Mouse (Mus musculus) adrenal gland, adult 18-20 months (tissue): ENCODE results near the gene Scn8a. TPM values are rescaled to one million over a fixed set of nuclear protein-coding genes. Genes with fewer than 3 reads are reported as not detected.

Source experiments
- DNase-seq, 2 experiments: peaks; one replicate each; pipeline ENCODE4 v3.0.0; 2021 to 2022; ENCODE audit warnings: low spot score in 2 of 2
- total RNA-seq, 2 experiments: library from RNA; stranded (reverse); gene quantifications; 1 replicate in 1 of 2; 2 replicates in 1 of 2; pipeline ENCODE4 v1.2.3; 2021

The Scn8a gene
- total RNA-seq, 2 experiments from 2014 or later, result 2.8 to 3.6 TPM

DNA sequence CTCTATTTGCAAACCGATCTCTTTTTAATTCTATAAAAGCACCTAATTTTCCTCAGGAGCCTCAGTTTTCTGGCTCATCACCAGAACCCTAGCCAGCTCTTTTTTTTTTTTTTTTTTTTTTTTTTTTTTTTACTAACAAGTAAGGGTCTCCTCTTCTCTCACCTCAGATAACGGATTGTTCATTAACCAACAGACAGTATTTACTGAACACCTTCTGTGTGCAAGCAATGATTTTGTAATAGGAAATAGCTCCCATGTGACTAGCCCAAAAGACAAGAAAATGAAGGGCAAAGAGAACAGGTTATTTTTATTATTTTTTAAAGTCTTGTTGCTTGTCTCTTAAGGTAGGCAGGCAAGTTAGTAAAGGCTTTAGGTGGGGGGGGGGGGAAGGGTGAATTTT lies 82.6 kb downstream of the Scn8a start:
- DNase-seq, result no peak

DNA sequence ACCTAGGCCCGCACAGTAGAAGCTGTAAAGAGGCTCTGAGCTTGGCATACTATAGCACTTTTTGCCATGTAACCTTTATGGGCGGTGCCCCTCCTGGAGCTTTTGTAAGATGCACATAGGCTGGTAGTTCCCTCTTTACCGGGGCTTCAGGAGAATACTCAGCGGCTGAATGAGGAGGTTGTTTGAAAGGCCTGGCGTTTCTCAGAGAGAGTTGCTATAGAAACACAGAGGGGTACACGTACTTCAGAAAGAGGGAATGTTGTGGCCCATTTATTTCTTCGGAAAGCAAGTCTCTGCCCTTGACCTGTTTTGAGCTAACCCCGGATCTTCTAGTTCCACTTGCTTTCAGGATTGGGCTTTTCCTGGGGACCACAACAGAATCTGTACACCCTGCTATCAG lies 83.2 kb downstream of the Scn8a start:
- no peak for DNase-seq

DNA sequence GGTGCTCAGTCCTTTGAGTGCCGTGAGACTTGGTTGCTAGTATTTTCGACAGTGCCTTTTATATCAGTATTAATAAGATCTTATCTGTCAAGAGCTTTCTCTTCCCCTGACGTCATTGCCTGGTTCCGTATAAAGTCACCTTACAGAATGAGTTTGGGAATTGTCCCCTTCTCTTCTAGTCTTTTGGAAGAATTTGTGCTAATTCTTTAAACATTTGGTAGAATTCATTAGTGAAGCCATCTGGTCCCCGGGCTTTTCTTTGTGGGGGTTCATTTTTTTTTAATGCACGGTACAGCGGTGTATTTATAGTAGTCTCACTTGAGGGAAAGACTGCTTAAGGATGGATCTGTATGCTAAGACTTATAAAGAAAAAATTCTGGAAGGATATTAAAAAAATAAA lies 84.3 kb downstream of the Scn8a start:
- no peak for DNase-seq

DNA sequence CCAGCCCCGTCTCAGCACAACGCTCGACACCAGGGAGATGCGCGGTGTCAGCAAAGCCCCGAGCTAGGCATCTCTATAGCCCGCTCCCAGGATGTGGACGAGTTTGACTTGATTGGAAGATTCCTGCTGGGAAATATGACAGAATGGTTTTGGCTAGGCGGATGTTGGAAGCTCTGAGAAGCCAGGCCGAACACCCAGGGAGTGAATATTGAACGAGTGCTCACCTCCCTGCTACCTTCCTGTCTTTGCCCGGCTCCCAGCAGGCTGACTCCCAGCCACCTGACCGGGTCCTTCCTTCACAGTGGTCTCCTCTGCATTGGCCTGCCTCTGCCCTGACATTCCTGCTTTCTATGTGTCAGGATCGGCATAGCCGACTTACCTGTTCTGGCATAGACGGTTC lies 85.1 kb downstream of the Scn8a start:
- no peak for DNase-seq

DNA sequence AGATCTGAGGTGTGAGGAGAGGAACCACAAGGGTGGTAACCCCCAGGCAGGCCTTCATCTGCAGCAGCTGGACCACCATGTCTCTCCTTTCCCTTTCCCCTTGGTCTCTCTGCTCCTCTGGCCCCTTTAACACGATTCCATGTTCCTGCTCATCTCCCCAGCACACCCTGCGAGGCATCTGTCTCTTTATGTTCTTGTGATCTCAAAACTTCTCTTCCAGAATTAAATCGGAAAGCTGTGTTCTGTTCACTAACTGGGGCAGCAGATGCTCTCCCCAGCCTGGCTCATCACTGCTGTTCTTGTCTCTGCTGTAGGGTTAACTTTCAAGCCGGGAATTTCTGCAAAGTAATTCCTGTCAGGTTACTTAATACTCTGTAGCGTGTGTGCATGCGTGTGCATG lies 91.3 kb downstream of the Scn8a start:
- DNase-seq, result no peak

DNA sequence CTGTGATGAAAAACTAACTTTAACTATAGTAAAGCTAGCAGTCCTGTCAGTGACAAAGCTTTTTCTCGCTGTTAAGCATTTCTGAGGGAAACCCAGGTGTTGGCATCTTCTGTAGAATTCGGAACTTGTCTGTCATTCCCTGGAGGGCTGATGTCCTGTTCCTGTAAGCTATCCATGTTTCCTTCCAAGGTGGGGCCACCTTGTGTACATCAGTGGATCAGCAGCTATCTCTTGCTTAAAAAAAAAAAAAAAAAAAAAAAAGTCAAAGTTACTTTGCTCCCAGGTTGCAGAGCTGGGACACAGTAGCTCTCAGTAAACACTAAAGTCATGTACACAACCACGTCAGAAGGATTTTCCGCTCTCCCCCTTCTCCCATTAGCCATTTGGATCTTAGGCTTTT lies 91.9 kb downstream of the Scn8a start:
- no peak for DNase-seq

DNA sequence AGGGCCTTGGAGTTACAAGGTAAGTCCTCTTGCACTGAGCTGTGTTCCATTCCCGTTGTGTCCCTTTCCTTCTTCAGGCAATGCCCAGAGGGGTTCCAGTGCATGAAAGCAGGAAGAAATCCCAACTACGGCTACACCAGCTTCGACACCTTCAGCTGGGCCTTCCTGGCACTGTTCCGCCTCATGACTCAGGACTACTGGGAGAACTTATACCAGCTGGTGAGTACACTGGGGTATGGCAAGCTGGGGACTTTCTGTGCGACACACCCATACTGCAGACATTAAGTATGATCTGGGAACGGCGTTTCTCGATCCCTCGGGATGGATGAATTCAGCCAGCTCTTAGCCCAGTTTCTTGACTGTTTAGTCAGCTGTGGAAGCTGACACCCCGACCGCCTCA lies 101.8 kb downstream of the Scn8a start:
- DNase-seq, result no peak

DNA sequence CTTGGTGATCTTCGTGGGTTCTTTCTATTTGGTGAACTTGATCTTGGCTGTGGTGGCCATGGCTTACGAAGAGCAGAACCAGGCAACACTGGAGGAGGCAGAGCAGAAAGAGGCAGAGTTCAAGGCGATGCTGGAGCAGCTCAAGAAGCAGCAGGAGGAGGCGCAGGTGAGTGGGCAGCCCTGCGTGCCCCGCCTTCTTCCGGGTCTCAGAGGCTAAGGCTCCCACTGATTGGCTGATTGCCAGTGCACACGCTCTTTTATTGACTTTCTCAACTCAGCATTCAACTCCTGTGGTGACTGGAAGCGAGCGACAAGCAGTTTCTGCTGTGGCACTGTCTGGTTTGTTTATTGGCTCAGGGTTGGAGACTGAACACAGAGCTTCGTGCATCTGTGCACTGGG lies 103.1 kb downstream of the Scn8a start:
- no peak for DNase-seq

DNA sequence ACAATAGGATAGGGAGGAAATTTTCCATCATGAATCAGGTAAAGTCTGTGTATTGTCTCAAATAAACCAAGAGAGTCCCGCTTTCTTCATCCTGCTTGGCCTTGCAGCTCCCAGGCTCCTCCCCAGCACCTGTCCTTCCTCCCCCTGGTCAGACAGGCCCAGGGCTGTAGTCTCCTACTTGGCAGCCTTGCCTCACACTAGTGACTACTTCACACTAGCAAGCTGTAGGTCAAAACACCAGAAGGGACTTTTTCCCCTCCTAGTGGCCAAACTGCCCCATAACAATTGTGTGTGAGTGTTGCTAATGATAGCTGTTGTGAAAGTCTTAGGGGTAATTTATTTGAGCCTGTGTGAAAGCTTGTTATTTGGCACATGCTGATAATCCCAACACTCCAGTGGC lies 105.0 kb downstream of the Scn8a start:
- DNase-seq, result no peak

DNA sequence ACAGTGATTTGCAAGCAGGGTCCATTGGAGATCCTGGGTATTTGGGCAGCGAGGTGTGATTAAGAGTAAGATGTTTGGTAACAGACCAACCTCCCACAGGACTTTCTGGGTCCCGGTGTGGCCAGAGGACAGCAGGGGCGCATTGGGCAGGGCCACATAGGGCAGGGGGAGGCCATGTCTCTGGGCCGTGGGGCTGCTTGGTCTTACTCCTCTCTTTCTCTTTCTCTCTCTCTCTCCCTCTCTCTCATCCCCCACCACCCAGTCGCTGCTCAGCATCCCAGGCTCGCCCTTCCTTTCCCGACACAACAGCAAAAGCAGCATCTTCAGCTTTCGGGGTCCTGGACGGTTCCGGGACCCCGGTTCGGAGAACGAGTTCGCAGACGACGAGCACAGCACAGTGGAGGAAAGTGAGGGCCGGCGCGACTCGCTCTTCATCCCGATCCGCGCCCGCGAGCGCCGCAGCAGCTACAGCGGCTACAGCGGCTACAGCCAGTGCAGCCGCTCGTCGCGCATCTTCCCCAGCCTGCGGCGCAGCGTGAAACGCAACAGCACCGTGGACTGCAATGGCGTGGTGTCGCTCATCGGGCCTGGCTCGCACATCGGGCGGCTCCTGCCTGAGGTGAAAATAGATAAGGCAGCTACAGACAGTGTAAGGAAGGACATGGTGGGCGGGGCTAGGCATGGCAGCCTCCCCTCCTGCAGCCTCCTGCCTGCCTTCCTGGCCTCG lies 113.9 kb downstream of the Scn8a start:
- peak; percentile 42 to 45 for DNase-seq

DNA sequence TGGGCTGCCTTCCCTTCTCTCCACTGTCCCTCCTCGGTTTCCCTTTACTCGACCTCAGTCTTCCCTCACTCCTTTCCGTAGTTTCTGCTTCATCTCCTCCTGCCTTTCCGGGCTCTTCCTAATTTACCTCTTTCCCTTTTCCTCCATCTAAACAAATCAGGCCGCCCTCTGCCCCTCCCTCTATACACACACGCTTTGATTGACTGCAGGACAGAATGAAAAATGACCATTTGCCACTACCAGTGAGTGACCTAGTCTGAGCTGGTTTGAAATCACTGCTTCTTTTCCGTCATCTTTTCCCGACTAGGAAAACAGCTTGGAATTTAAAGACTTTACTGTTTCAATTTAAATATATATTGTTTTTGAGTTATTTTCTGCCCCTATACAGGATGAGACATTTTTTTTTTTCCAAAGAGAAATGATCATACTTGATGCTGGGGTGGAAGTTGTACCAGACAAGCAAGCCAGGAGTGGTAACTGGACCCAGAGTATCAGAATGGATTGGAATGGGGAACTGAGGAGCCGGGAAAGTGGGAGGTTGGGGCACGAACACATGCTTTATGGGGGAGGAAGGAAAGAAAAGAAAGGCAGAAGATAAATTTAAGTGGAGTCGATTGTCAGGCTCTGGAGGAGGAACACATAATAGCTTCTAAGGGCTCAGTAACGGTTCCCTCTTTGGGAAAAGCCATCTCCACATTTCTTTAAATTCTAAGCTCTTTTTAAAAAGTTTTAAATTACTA lies 114.7 kb downstream of the Scn8a start:
- DNase-seq, result no peak

DNA sequence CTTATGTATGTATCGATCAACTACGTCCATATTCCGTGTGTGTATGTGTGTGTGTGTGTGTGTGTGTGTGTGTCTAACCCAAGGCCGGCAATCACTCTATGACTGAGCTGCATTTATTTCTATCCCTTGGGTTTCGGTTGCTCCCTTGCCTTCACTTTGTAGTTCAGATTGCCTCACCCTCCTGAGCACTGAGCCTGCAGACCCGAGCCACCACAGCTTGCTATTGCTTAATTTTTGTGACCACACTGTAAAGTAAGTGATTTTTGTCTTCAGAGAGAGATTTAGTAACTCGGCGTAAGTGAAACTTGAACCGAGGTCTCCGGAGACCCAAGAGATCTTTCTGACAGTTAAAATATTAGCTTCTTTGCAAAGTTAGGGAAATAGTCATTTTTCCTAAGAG lies 116.8 kb downstream of the Scn8a start:
- DNase-seq, result no peak

DNA sequence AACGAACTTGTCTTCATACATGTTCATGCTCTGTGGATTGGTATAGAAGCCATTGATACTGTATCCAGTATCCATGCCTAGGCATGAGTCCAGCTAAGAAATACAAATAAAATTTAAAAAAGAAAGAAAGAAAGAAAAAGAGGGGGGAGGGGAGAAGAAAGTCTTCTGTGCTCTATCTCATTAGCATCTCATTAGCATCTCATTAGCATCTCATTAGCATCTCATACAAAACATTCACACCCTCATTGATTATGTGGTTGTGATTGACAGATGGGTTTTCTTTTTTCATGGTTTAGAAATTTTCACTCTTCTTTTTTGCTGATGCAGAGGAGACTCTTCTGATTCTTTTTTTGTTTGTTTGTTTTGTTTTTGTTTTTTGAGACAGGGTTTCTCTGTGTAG lies 117.4 kb downstream of the Scn8a start:
- DNase-seq, result no peak

DNA sequence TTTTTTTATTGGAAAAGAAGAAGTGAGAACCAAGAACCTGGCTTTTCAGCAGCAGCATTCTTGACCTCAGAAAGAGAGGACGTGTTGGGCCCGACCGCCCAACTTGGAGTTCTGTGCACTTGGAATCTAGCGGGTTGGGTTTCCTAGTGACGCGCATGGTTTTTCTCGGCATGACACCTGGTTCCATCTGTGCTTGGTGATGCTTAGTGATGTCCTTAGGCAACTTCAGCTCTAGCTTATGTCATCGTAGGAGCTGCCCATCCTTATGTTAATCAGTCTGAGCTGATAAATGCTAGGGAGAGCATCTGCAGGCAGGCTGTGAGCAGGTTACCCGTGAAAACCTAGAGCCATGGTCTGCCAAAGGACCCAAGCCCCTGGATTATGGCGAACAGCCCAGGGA lies 120.6 kb downstream of the Scn8a start:
- DNase-seq, result no peak

DNA sequence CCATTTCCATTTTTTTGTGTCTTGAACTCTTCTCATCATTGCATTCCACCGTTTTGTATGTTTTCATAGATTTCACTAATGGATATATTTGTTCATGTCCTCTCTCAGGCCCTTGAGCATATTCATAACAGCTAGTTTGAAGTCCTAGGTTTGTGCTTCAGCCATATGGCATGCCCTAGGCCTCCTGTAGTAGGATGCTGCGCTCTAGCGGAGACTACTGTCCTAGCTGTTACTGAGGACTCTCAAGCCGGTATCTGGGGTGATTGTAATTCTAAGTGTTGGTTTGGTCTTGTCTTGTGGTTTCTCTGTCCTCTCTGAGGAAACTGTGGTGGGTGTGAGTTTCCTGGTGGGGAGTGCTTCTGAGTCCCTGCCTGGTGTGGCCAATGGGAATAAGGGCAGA lies 127.4 kb downstream of the Scn8a start:
- no peak for DNase-seq

DNA sequence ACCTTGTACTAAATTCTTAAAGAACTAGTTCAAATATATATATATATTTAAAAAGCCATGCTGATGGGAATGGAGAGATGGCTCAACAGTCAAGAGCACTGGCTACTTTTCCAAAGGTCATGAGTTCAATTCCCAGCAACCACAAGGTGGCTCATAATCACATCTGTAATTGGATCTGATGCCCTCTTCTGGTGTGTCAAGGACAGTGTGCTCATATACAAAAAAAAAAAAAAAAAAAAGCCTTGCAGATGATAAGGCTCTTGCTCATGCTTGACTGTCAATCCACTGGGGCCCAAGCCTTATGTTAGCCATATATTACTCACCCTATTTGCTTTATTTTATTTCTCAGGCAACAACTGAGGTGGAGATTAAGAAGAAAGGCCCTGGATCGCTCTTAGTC lies 132.0 kb downstream of the Scn8a start:
- no peak for DNase-seq

DNA sequence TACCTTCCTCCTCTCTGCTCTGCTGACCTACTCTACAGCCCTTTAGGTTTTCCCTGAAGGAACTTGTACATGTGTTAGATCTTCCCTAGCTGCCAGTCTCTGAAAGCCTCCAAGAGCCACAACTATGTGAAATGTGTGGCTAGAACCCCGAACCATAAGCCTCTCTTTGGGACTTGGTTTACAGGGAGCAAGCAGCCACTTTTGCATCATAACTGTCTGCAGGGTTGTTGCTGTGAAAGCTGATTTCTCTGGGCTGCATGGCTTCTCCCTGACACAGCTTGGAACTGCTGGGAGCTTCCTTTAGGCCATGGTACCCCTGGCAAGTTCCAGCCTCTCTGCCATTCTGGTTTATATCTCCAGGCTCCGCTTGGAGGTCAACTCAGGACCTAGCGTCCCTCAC lies 132.8 kb downstream of the Scn8a start:
- no peak for DNase-seq

DNA sequence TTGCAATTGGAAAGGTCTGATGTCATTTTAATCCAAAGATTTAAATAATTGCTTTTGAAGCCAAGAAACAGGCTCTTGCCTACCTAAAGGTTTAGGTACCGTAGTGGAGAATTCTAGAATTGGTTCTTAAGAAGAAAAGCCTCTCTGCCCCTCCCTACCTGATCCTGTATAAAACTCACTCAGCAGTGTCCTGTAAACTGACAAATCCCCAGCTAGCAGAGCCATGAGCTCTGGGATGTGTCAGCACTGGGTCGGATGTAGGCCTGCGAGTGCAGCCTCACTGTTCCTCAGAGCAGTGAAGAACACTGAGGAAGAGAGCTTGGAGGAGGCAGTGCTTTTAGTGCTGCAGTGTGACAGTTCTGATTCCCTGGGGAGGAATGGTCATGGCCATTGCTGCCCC lies 134.9 kb downstream of the Scn8a start:
- no peak for DNase-seq

DNA sequence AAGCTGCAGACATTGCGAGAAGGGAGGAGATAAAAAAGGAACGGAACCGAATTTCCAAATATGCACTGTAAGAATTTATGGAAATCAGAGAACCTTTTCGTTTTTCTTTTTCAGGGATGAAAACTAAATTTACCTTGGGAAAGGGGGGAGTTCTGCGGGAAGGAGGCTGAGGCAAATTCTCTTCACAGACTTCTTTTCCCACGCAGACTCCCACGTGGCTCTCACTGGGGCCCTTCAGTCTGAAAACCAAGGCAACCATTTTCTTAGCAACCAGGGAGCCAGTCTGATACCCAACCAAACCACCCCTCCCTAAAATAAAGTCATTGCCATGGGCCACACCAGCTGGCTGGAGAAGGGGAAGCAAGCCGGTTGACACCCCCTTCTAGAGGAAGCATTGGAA lies 136.1 kb downstream of the Scn8a start:
- no peak for DNase-seq

DNA sequence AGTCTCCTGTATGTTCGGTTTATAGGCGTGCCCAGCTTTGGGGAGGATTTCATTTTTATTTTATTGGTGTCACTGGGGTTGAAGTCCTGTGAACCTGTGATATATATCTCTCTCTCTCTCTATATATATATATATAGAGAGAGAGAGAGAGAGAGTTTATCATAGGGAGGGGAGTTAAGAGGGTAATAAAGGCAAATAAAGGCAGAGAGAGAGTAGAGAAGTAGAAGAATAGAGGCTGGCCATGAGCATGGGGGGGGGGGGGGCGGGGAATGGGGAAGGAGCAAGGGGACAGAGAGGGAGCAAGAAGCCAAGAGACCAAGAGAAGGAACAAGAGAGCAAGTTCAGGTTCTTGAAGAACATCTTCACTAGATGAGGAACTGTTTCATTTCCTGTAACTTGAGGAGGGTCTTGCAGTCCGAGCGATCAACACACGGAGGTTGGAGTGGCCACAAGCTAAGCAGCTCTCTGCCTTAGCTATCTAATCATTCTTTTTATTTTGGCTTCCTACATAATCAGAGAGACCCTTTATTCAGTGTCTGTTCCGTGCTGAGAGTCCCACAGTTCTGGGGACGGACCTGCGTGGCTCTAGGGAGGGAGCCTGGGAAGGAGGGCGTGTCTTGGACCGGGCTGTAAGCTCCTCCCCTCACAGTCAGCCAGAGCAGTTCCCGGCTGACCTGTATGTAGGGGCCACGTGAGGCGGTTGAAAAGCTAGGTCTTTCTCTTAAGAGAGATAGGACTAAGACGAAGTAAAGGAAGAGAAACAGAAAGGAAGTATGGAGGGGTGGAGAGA lies 136.8 kb downstream of the Scn8a start:
- peak; percentile 48 to 49 for DNase-seq

DNA sequence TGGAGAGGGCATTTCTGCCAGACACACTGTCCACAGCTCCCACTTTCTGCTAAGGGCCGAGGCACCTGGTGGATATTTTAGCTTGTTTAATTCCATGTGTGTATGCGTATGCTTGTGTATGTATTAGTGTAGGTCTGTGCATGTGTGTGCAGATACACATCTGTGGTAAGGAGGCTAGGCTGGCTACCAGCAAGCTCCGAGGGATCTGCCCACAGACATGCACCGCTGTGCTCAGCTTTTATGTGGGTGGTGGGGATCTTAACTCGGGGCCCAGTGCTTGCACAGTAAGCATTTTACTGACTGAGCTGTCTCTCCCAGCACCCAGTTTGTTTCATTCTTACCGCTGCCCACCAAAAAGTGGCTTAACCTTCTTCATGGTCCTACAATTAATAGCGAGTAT lies 137.6 kb downstream of the Scn8a start:
- no peak for DNase-seq

DNA sequence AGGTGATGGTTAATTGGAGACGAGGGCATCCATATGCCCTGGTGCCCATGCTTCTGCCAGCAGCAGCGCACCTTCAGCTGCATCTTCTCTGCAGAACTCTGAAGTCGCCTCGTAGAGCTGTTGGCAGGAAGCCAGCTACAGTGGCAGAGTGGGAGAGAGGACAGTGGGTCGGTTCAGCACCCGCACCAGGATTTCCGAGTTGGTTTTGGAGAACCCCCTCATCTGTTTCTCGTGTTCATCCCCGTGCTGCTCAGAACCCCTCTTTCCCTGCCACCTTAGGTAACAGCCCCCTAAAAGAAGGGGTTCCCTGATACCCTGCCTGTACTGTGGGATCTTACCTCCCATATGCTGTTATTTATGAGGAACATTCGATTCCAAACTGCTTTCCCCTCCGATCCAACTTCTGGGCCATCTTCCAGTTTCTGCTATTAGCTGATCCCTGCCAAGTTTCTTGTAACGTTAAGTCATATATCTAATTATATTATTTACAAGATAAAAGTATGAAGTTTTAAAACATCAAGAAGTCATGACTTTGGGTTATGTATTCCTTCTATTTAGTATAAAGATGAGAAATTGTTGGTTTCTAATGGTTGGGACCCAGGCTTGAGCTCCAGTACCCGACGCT lies 138.8 kb downstream of the Scn8a start:
- DNase-seq, result no peak
